Mouse (Mus musculus) lung, embryonic 14.5 days (tissue): ENCODE measurements around the gene Nipal4. TPM values are rescaled to one million over a fixed set of nuclear protein-coding genes. Genes with fewer than 3 reads are reported as not detected.
"Not testable (repeated sequence)": the region's sequence is repeated elsewhere in the genome, so short reads cannot be mapped to it uniquely, and the experiment has no call there.

ENCODE experiments used
- ATAC-seq: fragments of 200-750 bp; cut with Nextera tagmentation; 2 replicates; pipeline ENCODE4 v1.8.0; 2017; ENCODE audit warnings: mild to moderate bottlenecking, moderate TSS enrichment, moderate library complexity; ENCODE audit not compliant: insufficient read depth
- DNase-seq: peaks from one replicate; pipeline ENCODE4 v3.0.0-alpha.2; 2015
- H3K27ac ChIP-seq: fragments of 300-500 bp; sonication (generic); 2 replicates; pipeline ENCODE4 v1.5.1; 2014; ENCODE audit warnings: low read depth, mild to moderate bottlenecking, moderate library complexity
- H3K27me3 ChIP-seq: fragments of 300-500 bp; sonication (generic); 2 replicates; pipeline ENCODE4 v1.6.1; 2014; ENCODE audit warnings: low read length, control low read depth; ENCODE audit not compliant: insufficient read depth
- H3K36me3 ChIP-seq: fragments of 300-500 bp; sonication (generic); 2 replicates; pipeline ENCODE4 v1.6.1; 2014; ENCODE audit warnings: control low read depth; ENCODE audit not compliant: insufficient read depth
- H3K4me1 ChIP-seq: fragments of 300-500 bp; sonication (generic); 2 replicates; pipeline ENCODE4 v1.6.1; 2014; ENCODE audit warnings: antibody characterized with exemption, control low read depth; ENCODE audit not compliant: insufficient read depth
- H3K4me2 ChIP-seq: fragments of 300-500 bp; sonication (generic); 2 replicates; pipeline ENCODE4 v1.6.1; 2014; ENCODE audit warnings: mild to moderate bottlenecking
- H3K4me3 ChIP-seq: fragments of 300-500 bp; sonication (generic); 2 replicates; pipeline ENCODE4 v1.5.1; 2014; ENCODE audit warnings: low read depth, low read length
- H3K9ac ChIP-seq: fragments of 300-500 bp; sonication (generic); 2 replicates; pipeline ENCODE4 v1.6.1; 2014
- H3K9me3 ChIP-seq: fragments of 300-500 bp; sonication (generic); 2 replicates; pipeline ENCODE4 v1.6.1; 2016; ENCODE audit warnings: low read depth, low read length, control low read depth
- CTCF ChIP-seq: IDR thresholded peaks from 2 replicates; pipeline ENCODE4 v1.5.1; 2016; ENCODE audit warnings: antibody characterized with exemption, low read depth
- WGBS: fragments of 180-500 bp; shearing (Covaris S2); extraction: QIAGEN DNeasy Blood & Tissue Kit; methylation state at CpG from one replicate; pipeline ENCODE4 v1.1.7; 2014; 5-methylcytosine and 5-hydroxymethylcytosine counted together
- polyA plus RNA-seq: library from polyadenylated mRNA; unstranded; fragments of >200 nt; fragmentation: Nextera tagmentation; extraction: Ambion mirVana; gene quantifications from 2 replicates; pipeline ENCODE4 v1.2.1, GENCODE M21; 2014

The Nipal4 gene
- polyA plus RNA-seq, 1 experiment from 2014 or later, result 1.8 TPM

DNA sequence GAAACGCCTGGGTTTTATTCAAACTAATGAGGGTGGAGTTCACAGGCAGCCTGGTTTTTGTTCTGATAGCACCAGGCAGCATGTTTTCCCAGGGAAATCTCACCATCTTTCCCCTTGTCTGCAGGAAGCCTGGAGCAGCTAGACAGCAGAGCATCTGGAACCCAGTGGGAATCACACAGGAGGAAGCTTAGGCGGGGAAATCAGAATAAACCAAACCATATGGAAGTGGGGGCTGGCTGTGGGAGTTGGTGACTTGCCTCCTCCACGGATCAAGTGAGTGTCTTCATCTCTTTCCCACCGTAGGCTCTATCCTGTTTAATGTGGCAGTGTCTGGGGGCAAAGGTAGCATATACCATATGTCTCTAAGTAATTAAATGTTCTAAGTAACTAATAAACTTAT, 19.2 kb upstream of the Nipal4 start:
- DNase-seq, result no peak
- Histone ChIP-seq H3K4me1 (0 out of 2 replicates have a peak, but pooled peaks cover 4% of the 10 kb centered on the region), H3K9me3 (no peaks in the 10 kb centered on the region), H3K4me2 (no peak overlapping the region), H3K4me3 (no peak overlapping the region), H3K27ac (no peak overlapping the region), H3K36me3 (no peaks in the 10 kb centered on the region), H3K27me3 (no peaks in the 10 kb centered on the region), H3K9ac (no peak overlapping the region)
- no peak for ATAC-seq
- no peak for TF ChIP-seq CTCF
- 32% methylated on average over 4 of the region's 4 CpGs for WGBS

DNA sequence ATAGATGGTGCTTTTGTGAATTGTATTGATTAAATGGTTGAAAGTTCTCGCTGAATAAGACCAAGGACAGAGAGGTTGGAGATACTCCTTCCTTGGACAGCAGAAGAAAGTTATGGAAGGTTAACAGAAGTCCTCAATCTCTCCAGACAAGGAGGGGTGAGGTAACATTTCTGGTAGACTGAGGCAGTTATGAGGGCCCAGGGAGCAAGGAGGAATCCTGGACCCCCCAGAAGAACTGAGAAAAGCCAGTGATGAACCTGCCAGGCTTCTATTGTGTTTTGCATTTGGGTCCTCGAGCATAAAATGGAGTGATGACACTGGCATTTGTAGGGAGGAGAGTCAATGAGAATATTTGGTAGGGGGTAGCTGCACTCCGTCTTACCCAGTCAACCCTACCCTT, 18.6 kb upstream of the Nipal4 start:
- H3K4me2 ChIP-seq, result no peak overlapping the region
- no peaks in the 10 kb centered on the region for H3K27me3 ChIP-seq
- TF ChIP-seq CTCF, result no peak
- H3K4me3 ChIP-seq, result no peak overlapping the region
- 0 out of 2 replicates have a peak, but pooled peaks cover 3% of the 10 kb centered on the region for H3K4me1 ChIP-seq
- ATAC-seq, result no peak
- no peaks in the 10 kb centered on the region for H3K9me3 ChIP-seq
- H3K36me3 ChIP-seq, result no peaks in the 10 kb centered on the region
- no peak overlapping the region for H3K27ac ChIP-seq
- H3K9ac ChIP-seq, result no peak overlapping the region
- DNase-seq, result no peak
- WGBS, result 81% methylated on average over 3 of the region's 3 CpGs

- H3K9me3 ChIP-seq, H3K4me2 ChIP-seq, H3K4me1 ChIP-seq, ATAC-seq, DNase-seq, H3K36me3 ChIP-seq, H3K27me3 ChIP-seq, H3K9ac ChIP-seq, H3K27ac ChIP-seq, H3K4me3 ChIP-seq: not testable (repeated sequence)
- 100% methylated on average over 1 of the region's 1 CpGs for WGBS
These were observed 15.7 kb upstream of the Nipal4 start for GRCm38 (mm10) chr11:46182031-46182430.

DNA sequence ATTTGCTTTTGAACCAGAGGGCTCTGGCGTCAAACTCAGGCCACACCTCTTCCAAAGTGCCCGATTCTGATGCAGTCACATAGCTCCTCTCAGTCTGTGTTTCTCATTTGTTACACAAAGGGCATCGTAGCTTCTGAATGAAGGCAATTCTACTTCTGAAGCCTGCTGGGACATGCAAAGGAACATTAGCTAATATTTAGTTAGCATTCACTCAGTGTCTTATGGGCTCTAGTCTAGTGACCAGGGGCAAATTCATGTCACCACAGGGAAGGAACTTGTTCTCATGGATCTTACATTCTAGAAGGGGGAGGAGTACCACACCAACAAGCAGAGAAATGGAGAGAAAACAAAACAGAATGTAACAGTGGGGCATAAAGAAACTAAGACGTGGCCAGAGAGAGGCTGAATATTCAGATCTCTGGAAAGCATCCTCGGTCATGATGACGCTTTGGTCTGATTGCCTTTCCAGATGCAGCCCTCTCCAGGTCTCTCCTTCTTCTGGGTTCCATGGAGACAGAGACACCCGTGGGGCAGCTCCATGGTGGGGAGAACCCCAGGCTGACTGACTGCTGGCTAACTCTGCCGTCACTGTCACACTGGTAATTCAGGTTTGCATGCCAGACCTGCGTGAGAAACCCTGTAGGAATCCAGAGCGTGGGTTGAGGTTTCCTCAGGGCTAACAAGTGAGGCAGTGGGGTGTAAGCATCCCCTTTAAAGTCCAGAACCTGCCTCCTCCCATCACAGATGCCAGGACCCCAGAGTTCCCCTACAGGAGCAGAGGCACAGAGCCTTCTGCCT, 11.1 kb upstream of the Nipal4 start:
- no peak overlapping the region for H3K27ac ChIP-seq
- no peak overlapping the region for H3K9ac ChIP-seq
- WGBS, result 69% methylated on average over 10 of the region's 10 CpGs
- no peak for TF ChIP-seq CTCF
- no peak overlapping the region for H3K4me2 ChIP-seq
- DNase-seq (no peak), ATAC-seq (no peak)
- no peak overlapping the region for H3K4me3 ChIP-seq
- no peaks in the 10 kb centered on the region for H3K36me3 ChIP-seq
- no peaks in the 10 kb centered on the region for H3K4me1 ChIP-seq
- no peaks in the 10 kb centered on the region for H3K27me3 ChIP-seq
- no peaks in the 10 kb centered on the region for H3K9me3 ChIP-seq

GRCm38 (mm10) chr11:46176155-46176554, 9.8 kb upstream of the Nipal4 start:
- DNase-seq (no peak), ATAC-seq (no peak)
- H3K9me3 ChIP-seq, result no peaks in the 10 kb centered on the region
- H3K4me3 ChIP-seq, result no peak overlapping the region
- H3K27me3 ChIP-seq, result no peaks in the 10 kb centered on the region
- H3K27ac ChIP-seq, result no peak overlapping the region
- H3K36me3 ChIP-seq, result no peaks in the 10 kb centered on the region
- no peak overlapping the region for H3K9ac ChIP-seq
- TF ChIP-seq CTCF, result no peak
- 85% methylated on average over 6 of the region's 6 CpGs for WGBS
- H3K4me2 ChIP-seq, result no peak overlapping the region
- H3K4me1 ChIP-seq, result no peaks in the 10 kb centered on the region

- Histone ChIP-seq H3K4me1 (no peaks in the 10 kb centered on the region; the same call in 1 of the 2 replicates), H3K4me3 (no peak overlapping the region), H3K9ac (no peak overlapping the region), H3K27me3 (no peaks in the 10 kb centered on the region), H3K9me3 (no peaks in the 10 kb centered on the region), H3K36me3 (no peaks in the 10 kb centered on the region), H3K4me2 (no peak overlapping the region), H3K27ac (no peak overlapping the region)
- TF ChIP-seq CTCF, result no peak
- 88% methylated on average over 9 of the region's 9 CpGs for WGBS
- no peak for ATAC-seq
- DNase-seq, result no peak
These were observed 5.8 kb upstream of the Nipal4 start for GRCm38 (mm10) chr11:46172128-46172527.

- ATAC-seq, result no peak
- DNase-seq, result no peak
- no peak overlapping the region for H3K9ac ChIP-seq
- no peaks in the 10 kb centered on the region for H3K9me3 ChIP-seq
- WGBS, result 54% methylated on average over 3 of the region's 3 CpGs
- H3K27me3 ChIP-seq, result peaks cover 12% of the 10 kb centered on the region; the same call in 1 of the 2 replicates
- no peak overlapping the region; the same call in 1 of the 2 replicates for H3K27ac ChIP-seq
- H3K4me1 ChIP-seq, result no peaks in the 10 kb centered on the region; the same call in 1 of the 2 replicates
- no peaks in the 10 kb centered on the region for H3K36me3 ChIP-seq
- no peak overlapping the region for H3K4me2 ChIP-seq
- TF ChIP-seq CTCF, result no peak
- H3K4me3 ChIP-seq, result no peak overlapping the region
These were observed 3.6 kb upstream of the Nipal4 start for GRCm38 (mm10) chr11:46169908-46170307.
